Mouse (Mus musculus) CD4-positive, CD25-positive, alpha-beta regulatory T cell, adult 2 months (primary cell): ENCODE results near the gene Cdh5.
A peak's percentile ranks its signal among the peaks of the same experiment; 100 is the strongest.
"Not testable (repeated sequence)": the region's sequence is repeated elsewhere in the genome, so short reads cannot be mapped to it uniquely, and the experiment has no call there.

Experiments
- DNase-seq: peaks from one replicate; pipeline ENCODE4 v3.0.0-alpha.2; 2012; ENCODE audit warnings: low read depth, low spot score

Cdh5 gene

DNA sequence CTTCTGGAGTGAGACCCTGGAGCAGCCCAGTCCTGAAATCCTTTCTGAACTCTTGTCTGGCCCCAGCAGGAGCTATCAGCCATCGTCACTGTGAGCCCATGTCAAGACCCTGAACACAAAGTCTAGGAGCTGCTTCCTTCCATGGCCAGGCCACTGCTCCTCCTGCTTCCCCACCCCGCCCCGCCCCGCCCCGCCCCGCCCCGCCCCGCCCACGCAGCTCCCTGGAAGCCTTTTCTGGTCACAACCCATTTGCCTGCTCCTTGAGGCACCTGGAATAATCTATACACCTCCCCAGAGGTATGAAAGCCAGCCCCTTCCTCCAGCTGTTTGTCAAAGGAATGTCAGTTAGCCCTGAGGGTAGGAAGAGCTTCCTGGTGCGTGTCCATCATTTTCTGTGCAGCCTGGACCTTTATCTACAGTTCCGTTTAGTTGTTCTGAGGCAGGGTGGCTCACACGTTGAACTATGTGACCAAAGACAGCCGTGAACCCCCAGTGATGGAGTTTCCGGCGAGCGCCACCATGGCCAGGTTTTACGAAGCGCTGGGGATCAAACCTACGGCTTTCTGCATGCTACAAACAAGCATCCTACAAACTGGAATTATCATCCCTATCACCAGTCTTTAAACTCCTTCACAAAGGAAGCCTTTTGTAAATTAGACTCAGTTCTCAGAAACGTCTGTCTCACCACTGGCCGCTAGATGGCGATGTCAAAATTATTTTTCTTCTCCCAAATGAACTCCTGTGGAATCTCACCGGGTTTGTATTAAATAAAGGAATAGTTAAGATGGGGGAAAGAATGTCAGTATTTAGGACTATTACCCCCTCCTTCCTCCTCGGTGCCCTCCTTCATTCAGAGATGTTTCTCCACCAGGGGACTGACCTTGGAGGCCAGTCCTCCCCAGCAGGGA, 10.2 kb upstream of the Cdh5 start:
- peak; percentile 34 for DNase-seq

GRCm38 (mm10) chr8:104093336-104093735, 8.1 kb upstream of the Cdh5 start:
- no peak for DNase-seq

DNA sequence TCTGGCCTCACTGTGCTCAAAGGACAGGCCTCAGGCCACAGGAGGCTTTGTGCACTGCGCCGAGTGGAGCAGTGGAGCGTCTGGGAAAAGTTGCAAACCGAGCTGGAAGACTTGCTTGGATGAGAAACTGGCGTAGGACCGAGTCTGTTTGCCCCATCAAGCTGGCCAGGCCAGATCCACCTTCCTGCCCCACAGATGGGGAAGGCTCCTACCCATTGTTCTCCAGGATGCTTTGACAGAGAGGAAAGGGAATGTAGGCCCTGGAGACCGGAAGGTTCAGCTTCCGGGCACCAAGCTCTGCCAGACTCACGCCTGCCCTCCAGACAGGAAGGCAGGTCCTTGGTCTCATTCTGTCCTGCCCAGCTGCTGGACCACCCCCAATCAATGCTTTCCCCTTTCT, 5.8 kb upstream of the Cdh5 start:
- no peak for DNase-seq

- no peak for DNase-seq
These were observed 4.8 kb upstream of the Cdh5 start for GRCm38 (mm10) chr8:104096644-104097043.

DNA sequence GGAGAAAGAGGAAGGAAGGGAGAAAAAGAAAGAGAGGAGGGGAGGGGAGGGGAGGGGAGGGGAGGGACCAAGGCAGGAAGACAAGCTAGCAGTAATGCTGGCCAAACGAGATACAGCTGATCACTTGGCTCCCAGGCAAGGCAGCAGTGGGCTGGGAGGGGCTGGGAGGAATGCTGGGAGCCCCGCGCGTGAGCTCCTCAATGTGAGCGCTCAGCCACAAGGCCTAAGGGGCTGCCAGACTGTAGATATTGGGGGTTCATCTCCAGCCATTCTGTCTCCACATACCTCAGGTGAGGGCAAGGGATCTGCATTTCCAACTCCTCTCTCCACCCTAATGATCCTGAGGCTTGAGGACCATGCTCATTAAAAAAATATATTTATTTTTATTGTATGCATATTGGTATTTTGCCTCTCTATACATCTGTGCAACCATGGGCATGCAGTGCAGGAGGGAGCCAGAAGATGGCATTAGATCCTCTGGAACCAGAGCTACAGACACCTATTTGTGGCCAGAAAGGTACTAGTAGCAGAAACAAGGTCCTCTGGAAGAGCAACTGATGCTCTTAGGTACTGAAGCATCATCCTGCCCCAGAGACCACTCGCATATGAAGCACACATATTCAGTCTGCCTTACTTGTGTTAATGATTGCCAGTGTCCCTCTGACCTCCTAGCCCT, 2.6 kb upstream of the Cdh5 start:
- peak; percentile 46 for DNase-seq

DNA sequence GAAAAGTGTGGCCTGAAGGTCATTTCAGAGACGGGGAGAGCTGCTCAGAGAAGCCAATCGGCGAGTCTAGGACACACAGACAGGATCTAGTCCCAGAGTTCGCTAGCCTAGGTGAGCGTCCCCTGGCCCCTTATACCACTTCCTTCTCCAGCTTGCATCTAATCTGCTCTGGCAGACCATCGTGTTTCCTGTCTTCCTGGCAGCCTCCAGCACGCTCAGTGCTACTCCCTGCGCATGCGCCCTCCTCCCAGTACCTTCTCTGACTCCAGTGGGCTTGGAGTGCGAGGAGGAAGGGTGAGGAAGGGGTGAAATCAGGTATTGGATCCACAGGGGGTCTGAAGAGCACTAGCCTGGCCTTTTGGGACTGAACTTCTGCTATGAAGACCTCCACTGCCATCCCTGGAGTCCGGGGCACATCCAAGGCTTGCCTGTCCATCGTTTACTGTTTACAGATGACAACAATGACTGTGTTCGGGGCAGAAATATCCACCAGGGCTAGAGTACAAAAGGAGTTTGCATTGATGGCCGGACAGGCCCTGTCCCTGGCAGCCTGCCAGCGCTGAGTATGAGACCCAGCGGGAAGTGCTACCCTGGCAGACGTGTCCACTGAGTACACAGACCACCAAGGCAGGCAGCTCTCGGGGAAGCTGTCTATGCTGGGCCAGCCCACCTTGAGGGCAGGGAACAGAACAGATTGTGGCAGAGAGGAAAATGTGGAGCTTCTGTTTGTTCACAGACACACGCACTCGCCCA, 1.9 kb upstream of the Cdh5 start:
- peak; percentile 40 for DNase-seq

GRCm38 (mm10) chr8:104100724-104101123, 701 bp upstream of the Cdh5 start:
- DNase-seq = not testable (repeated sequence)

DNA sequence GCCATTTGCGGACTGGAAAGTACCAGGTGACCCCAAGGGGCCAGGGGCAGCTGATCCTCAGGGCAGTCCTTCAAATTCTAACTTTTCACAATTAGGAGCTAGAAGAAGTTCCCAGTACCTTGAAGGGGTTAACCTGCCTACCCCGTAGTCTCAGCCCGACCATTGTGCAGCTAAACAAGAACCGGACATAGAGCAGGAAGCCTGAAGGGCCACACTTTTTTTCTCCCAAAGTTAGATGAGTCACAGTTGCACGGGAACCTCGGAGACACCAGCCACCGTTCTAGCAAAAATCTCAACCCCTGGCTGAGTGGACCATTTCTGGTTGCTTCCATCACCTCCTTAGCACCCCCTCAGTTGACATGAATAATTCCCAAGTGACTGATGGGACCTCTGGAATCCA, 2.0 kb downstream of the Cdh5 start:
- no peak for DNase-seq

DNA sequence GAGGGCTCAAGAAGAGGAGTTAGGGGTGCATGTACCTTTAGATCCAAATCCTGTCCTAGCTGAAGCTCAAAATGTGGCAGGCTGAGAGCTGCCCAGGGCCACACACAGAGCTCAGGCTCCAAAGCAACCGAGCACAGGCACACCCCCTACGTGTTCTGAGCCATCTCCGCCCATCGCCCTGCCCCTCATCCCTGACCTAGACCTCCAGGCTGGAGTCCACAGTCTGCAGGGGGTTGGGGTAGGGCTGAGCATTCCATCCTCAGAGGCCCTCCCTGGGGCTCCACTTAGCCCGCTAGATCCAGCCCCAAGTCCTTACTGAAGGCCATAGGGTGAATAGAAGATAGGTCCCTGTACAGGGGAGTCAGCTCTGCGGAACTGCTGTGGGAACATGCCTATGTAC, 4.3 kb downstream of the Cdh5 start:
- DNase-seq = no peak

GRCm38 (mm10) chr8:104106276-104106946, 5.0 kb downstream of the Cdh5 start:
- no peak for DNase-seq

DNA sequence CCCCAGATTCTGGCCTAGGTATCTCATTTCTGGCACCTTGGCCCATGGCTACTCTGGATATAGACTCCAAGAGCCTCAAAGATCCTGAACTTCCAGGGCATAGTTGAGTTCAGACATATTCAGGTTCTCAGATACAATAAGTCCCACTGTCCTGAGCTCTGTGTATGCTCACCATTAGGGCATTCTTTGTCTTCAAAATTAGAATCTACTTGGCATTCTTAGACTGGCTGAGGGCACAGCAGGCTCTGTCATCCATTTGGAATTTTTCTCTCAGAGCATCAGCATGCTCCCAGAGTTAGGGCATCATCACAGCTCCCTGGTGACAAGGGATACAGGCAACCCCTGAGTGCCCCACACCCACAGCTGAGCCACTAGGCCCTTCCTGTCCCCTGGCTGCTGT, 5.7 kb downstream of the Cdh5 start:
- no peak for DNase-seq

- DNase-seq = no peak
These were observed 6.6 kb downstream of the Cdh5 start for GRCm38 (mm10) chr8:104108048-104108447.

- DNase-seq = no peak
These were observed 9.2 kb downstream of the Cdh5 start for GRCm38 (mm10) chr8:104110498-104111134.

GRCm38 (mm10) chr8:104121640-104122416, 20.4 kb downstream of the Cdh5 start:
- no peak for DNase-seq

DNA sequence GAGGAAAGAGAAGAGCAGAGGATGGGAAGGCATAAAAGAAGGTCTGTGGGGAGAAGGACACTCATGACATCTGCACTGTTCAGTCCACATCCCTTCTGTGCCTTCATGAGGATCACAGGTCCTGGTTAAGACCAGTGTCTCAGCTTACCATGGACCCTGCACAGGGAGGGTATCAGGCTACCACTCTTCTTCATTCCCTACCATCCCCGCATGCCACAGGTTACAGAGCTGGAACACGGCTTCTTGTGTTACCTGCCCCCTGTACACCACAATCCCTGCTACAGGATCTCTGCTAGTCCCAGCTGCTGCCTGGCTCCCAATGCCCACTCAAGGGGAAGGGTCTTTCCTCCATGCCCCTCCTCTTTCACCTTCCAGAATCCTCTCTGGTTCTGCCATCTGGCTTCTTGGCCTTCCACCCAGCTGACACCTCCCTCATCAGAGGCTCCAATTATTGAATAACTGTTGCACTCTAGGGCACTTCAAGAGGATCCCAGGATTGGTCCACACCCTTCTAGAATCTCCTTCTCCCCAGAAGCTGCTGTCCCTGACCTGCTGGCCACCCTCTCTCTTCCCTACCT, 21.7 kb downstream of the Cdh5 start:
- DNase-seq = no peak

DNA sequence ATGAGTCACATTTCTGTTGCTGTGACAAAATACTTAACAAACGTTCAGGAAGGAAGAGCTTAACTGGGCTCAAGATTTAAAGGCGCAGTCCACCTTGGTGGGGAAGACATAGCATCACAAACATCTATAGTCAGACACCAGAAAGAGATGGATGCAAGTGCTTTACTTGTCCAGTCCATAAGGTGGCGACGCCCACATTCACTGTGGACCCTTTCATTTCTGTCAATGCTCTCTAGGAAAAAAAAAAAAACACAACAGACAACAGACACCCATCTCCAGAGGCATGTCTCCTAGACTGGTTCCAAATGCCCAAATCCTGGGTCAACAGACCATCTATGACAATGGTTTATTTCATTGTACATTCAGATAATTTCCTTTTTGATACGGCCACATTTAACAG, 23.1 kb downstream of the Cdh5 start:
- DNase-seq = no peak

DNA sequence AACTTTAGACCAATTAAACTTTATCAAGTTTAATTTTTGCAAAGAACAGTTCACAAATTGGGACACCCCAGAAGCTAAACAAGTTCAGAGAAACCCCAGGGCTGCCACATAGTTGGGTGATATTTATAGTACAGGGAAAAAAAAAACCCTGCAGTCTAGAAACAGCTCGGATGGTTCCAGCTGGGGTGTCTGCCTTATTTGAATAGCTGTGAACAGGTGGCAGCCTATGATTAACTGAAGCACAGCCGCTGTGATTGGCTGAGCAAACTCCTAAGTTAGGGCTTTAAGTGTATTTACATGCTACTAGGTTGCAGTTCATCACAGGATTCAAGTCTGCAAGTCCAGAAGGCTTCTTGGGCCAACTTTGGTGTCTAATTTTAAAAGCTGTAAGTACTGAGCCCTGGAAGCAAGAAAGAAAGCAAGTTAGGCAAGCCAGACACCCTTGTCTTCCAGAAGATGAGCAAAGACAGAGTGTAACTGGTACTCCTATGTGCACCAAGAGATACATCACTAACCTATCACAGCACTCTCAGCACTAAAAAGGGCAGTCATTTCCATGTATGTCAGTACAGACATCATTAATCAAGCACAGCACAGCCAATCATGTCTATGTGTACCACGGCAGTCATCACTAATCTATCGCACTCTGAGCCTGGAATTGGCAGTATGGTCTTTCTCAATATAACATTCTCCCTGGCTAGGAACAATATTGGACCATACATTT, 25.9 kb downstream of the Cdh5 start:
- no peak for DNase-seq

- DNase-seq = no peak
These were observed 29.5 kb downstream of the Cdh5 start for GRCm38 (mm10) chr8:104130916-104131315.

DNA sequence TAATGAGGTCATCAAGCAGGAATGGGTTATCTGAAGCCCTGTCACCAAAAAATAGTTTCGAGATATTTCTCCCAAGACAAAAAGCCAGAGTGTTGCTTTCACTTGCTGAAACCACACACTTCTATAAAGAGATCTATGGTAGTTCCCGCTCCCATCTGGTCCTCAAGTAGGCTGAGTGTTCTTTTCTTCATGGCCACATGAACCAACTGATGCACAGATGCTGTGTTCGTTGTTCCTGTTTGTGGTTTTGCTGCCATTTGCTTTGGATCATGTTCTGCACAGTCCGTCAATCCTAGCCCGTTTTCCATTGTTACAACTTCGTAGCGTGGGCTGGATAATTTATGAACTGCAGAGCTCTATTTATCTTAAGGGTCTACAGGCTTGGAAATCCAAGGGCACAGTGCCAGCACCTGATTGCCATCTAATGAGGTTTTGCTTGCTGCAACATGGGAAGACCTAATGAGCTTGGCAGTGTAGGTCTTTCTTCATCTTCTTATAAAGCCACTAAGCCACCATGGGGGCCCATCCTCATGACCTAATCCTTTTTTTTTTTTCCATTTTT, 30.1 kb downstream of the Cdh5 start:
- no peak for DNase-seq
